ENCODE assay signal across 8 mouse cellular contexts in genomic region chr10:33624131-33624879, GRCm38 (mm10). TPM values are rescaled to one million over a fixed set of nuclear protein-coding genes. Genes with fewer than 3 reads are reported as not detected.
A peak's percentile ranks its signal among the peaks of the same experiment; 100 is the strongest.
DNase-seq lines count a peak whose midpoint lies in the region; ATAC-seq and TF ChIP-seq lines count a peak whose summit lies in the region.

Clvs2 (minus strand) TSS chr10:33624769.

- no peak for ATAC-seq in heart, embryonic 15.5 days (replicated peaks; ENCODE audit: insufficient number of reproducible peaks, insufficient read depth, low FRiP score, low read depth)
- peak; percentile 96 for ATAC-seq in neural tube, embryonic 13.5 days (ENCODE audit: low read depth)
- ATAC-seq in activated CD4-positive, CD25-positive, alpha-beta regulatory T cell, adult 4 months: no peak

- H3K36me3 ChIP-seq in E14TG2a.4 (ENCODE audit: insufficient read depth, low read length): no peaks in the 10 kb centered on the region
- no peaks in the 10 kb centered on the region for H3K36me3 ChIP-seq in heart, embryonic 15.5 days
- H3K36me3 ChIP-seq in neural tube, embryonic 13.5 days: no peaks in the 10 kb centered on the region

- no peak for TF ChIP-seq CTCF in E14TG2a.4 (conservative IDR thresholded peaks at IDR 0.05; ENCODE audit: low read length)
- no peak; the same call in 1 of the 2 replicates for TF ChIP-seq CTCF in left cerebral cortex, adult 2 months (IDR thresholded peaks at IDR 0.05)

- 2% methylated on average over 37 of the region's 37 CpGs for WGBS in heart, embryonic 15.5 days
- WGBS in neural tube, embryonic 13.5 days: under 1% methylated on average over 37 of the region's 37 CpGs

- H3K27me3 ChIP-seq in E14TG2a.4 (ENCODE audit: insufficient read depth, low read length): peaks cover 2% of the 10 kb centered on the region; the same call in 1 of the 2 replicates
- H3K27me3 ChIP-seq in heart, embryonic 15.5 days: peaks cover 9% of the 10 kb centered on the region
- no peaks in the 10 kb centered on the region for H3K27me3 ChIP-seq in neural tube, embryonic 13.5 days

- H3K9ac ChIP-seq in heart, embryonic 15.5 days: 0 out of 2 replicates have a peak within 1 kb of the TSS, but pooled peaks have one; percentile 6
- peak within 1 kb of the TSS; percentile 85 for H3K9ac ChIP-seq in neural tube, embryonic 13.5 days

- no peak within 1 kb of the TSS for H3K27ac ChIP-seq in heart, embryonic 15.5 days
- H3K27ac ChIP-seq in left cerebral cortex, adult 2 months: peak within 1 kb of the TSS; percentile 97
- peak within 1 kb of the TSS; percentile 88 for H3K27ac ChIP-seq in neural tube, embryonic 13.5 days (replicated peaks)

- H3K4me1 ChIP-seq in E14TG2a.4 (replicated peaks; ENCODE audit: low read depth, low read length): peaks cover 21% of the 10 kb centered on the region
- H3K4me1 ChIP-seq in heart, embryonic 15.5 days (replicated peaks): peaks cover 8% of the 10 kb centered on the region
- H3K4me1 ChIP-seq in neural tube, embryonic 13.5 days (replicated peaks): peaks cover 19% of the 10 kb centered on the region

- no peaks in the 10 kb centered on the region for H3K9me3 ChIP-seq in E14TG2a.4 (ENCODE audit: low read length)
- H3K9me3 ChIP-seq in heart, embryonic 15.5 days (replicated peaks): no peaks in the 10 kb centered on the region
- no peaks in the 10 kb centered on the region for H3K9me3 ChIP-seq in neural tube, embryonic 13.5 days

- intact Hi-C loops in left cerebral cortex, adult 2 months (cut with DNase I): loop anchor here (1.0 to 10.0 kb wide), 5 partner anchors 67 to 740 kb away; no protein-coding TSS in a partner anchor

- H3K4me2 ChIP-seq in heart, embryonic 15.5 days: peak within 1 kb of the TSS; percentile 76
- H3K4me2 ChIP-seq in neural tube, embryonic 13.5 days: peak within 1 kb of the TSS; percentile 69

- H3K4me3 ChIP-seq in E14TG2a.4 (replicated peaks; ENCODE audit: low read length): peak within 1 kb of the TSS; percentile 82
- H3K4me3 ChIP-seq in heart, embryonic 15.5 days: peak within 1 kb of the TSS; percentile 45
- H3K4me3 ChIP-seq in left cerebral cortex, adult 2 months: peak within 1 kb of the TSS; percentile 63
- peak within 1 kb of the TSS; percentile 63 for H3K4me3 ChIP-seq in neural tube, embryonic 13.5 days

- DNase-seq in heart, adult 11 months: peak; percentile 90
- no peak for DNase-seq in heart, postnatal 4 days
- DNase-seq in embryo, embryonic 10.5 days (ENCODE audit: low spot score): peak; percentile 56
- DNase-seq in left cerebral cortex, adult 2 months (ENCODE audit: extremely low spot score in 1 of 2, low spot score in 2 of 2): peak; percentile 87 to 88

RNA-seq across cellular contexts. Expression of gene Clvs2, which starts in this region (rescaled TPM):
- total RNA-seq in heart, postnatal 4 days (2021): not detected
- 0.27 TPM in 1 of 2 replicates, not detected in the other for polyA plus RNA-seq in heart, embryonic 15.5 days (2015; fragmentation: Nextera tagmentation; extraction: Ambion mirVana)
- 10 to 100 TPM; 63.0 to 66.6 TPM for total RNA-seq in left cerebral cortex, adult 2 months (2021)
- 13.4 and 15.5 TPM in 2 replicates for polyA plus RNA-seq in neural tube, embryonic 13.5 days (2015; fragmentation: Nextera tagmentation; extraction: Ambion mirVana)
- polyA plus RNA-seq in activated CD4-positive, CD25-positive, alpha-beta regulatory T cell, adult 4 months (2017; shearing (Covaris generic)): under 1 TPM in 1 of 2 experiments, not detected in 1; 0.11 TPM

Comparison
In these comparisons a context has a peak if more than half of its experiments do, and no peak if none do; other contexts are left out.
1. RNA of gene Clvs2 (total RNA-seq): 63.0 to 66.6 TPM in left cerebral cortex, adult 2 months; not detected in heart, postnatal 4 days; every median in the first group is over 10 times any median in the second.
2. RNA of gene Clvs2 (polyA plus RNA-seq): 13.4 to 15.5 TPM in neural tube, embryonic 13.5 days; 0.11 TPM in activated CD4-positive, CD25-positive, alpha-beta regulatory T cell, adult 4 months and 0.27 TPM in heart, embryonic 15.5 days; every median in the first group is over 10 times any median in the second.
3. Peak in every context shown above with its lines, with median percentiles within 50 percentile points of each other: H3K4me3 ChIP-seq.